Comparison of ENCODE assay signal across 9 mouse cellular contexts in the genomic region with DNA sequence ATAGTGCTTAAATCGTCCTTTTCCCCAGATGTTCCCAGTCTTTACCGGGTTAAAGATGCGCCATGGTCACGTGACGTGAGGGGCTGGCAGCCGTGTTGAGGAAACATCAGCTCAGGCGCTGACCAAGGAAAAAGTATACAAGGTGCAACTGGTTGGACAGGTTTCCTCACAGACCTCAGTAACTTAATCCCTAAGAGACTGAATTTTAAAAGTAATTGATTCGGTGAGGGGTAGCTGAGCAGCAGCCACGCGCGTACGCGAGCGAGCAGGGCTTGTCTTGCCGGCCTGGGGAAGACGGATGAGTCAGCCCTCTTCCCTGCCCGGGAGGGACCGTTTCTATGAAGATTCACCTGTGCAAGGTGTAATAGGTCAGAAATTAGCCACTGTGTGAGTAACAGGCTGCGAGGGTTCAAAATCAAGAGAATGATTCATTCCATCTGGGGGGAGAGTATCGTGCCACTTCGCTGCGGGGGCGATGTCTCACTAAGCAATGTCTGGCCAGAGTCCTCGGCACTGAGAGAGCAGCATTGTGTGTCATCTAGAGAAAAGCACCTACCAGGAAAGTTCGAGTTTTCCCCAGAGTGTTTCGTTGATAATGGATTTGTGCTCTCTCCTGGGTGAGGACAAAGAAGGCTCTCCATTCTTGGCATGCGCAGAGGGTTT. TPM values are rescaled to one million over a fixed set of nuclear protein-coding genes. Genes with fewer than 3 reads are reported as not detected.
DNase-seq lines count a peak whose midpoint lies in the region; ATAC-seq lines count a peak whose summit lies in the region.
"Had no signal": no experiment of that assay in that cellular context is flagged by ENCODE, and none has a peak within 500 bp of the region (broad histone marks: within the 10 kb centered on the region; RNA-seq: fewer than 3 reads in every experiment).

No protein-coding gene starts in this region.

- H3K4me3 ChIP-seq in hindbrain, embryonic 10.5 days, result peak overlapping the region; percentile 47
- peak overlapping the region; percentile 25 for H3K4me3 ChIP-seq in limb, embryonic 13.5 days
- H3K4me3 ChIP-seq in neural tube, embryonic 14.5 days (ENCODE audit: low read depth, low read length), result peak overlapping the region; percentile 22

- H3K27ac ChIP-seq in hindbrain, embryonic 10.5 days, result peak overlapping the region; percentile 79
- no peak overlapping the region for H3K27ac ChIP-seq in limb, embryonic 13.5 days
- no peak overlapping the region for H3K27ac ChIP-seq in neural tube, embryonic 14.5 days (ENCODE audit: low read depth, low read length)

- intact Hi-C loops in heart, postnatal 10 days (cut with DNase I), result loop anchor here (10.0 kb wide), 1 partner anchor 335 kb away; no protein-coding TSS in a partner anchor

- H3K27me3 ChIP-seq in hindbrain, embryonic 10.5 days (ENCODE audit: insufficient read depth, poor library complexity, severe bottlenecking), result no peaks in the 10 kb centered on the region; the same call in 1 of the 2 replicates
- no peaks in the 10 kb centered on the region for H3K27me3 ChIP-seq in limb, embryonic 13.5 days
- no peaks in the 10 kb centered on the region for H3K27me3 ChIP-seq in neural tube, embryonic 14.5 days (ENCODE audit: control insufficient read depth, insufficient read depth, low read length)
- H3K27me3 ChIP-seq: CH12.LX had no signal

- WGBS in hindbrain, embryonic 10.5 days, result 37% methylated on average over 27 of the region's 27 CpGs
- 33% methylated on average over 27 of the region's 27 CpGs for WGBS in limb, embryonic 13.5 days
- 37% methylated on average over 27 of the region's 27 CpGs for WGBS in neural tube, embryonic 14.5 days

- no peak for ATAC-seq in limb, embryonic 13.5 days (ENCODE audit: low FRiP score, low read depth)
- no peak for ATAC-seq in neural tube, embryonic 14.5 days (ENCODE audit: low read depth)

- H3K9ac ChIP-seq in limb, embryonic 13.5 days, result peak overlapping the region; percentile 43; the same call in 1 of the 2 replicates
- 0 out of 2 replicates have a peak overlapping the region, but pooled peaks have one; percentile 33 for H3K9ac ChIP-seq in neural tube, embryonic 14.5 days (replicated peaks; ENCODE audit: low read depth, low read length)

- H3K36me3 ChIP-seq in hindbrain, embryonic 10.5 days, result no peaks in the 10 kb centered on the region
- H3K36me3 ChIP-seq in limb, embryonic 13.5 days, result no peaks in the 10 kb centered on the region
- no peaks in the 10 kb centered on the region for H3K36me3 ChIP-seq in neural tube, embryonic 14.5 days (ENCODE audit: control insufficient read depth, insufficient read depth, low read length)

- DNase-seq in heart, adult 11 months, result peak; percentile 84
- DNase-seq in heart, postnatal 10 days, result no peak
- DNase-seq in brain, adult 2 months (ENCODE audit: low read depth, low spot score), result peak; percentile 69
- DNase-seq in hindbrain, embryonic 10.5 days (ENCODE audit: low spot score), result peak; percentile 31
- no peak for DNase-seq in spleen, adult 12 weeks (ENCODE audit: low spot score)
- DNase-seq in ovary, postnatal 14 days (ENCODE audit: low spot score), result no peak

- H3K4me2 ChIP-seq in limb, embryonic 13.5 days (replicated peaks), result peak overlapping the region; percentile 49
- H3K4me2 ChIP-seq in neural tube, embryonic 14.5 days (ENCODE audit: low read depth, low read length), result peak overlapping the region; percentile 41

- H3K4me1 ChIP-seq in hindbrain, embryonic 10.5 days (replicated peaks), result peaks cover 33% of the 10 kb centered on the region
- H3K4me1 ChIP-seq in limb, embryonic 13.5 days, result peaks cover 20% of the 10 kb centered on the region
- peaks cover 8% of the 10 kb centered on the region; the same call in 1 of the 2 replicates for H3K4me1 ChIP-seq in neural tube, embryonic 14.5 days (ENCODE audit: control insufficient read depth, insufficient read depth, low read length)

- H3K9me3 ChIP-seq in hindbrain, embryonic 10.5 days, result no peaks in the 10 kb centered on the region
- H3K9me3 ChIP-seq in limb, embryonic 13.5 days, result no peaks in the 10 kb centered on the region
- H3K9me3 ChIP-seq in neural tube, embryonic 14.5 days (ENCODE audit: control insufficient read depth, low read length), result no peaks in the 10 kb centered on the region

RNA-seq across cellular contexts. Expression of gene Epcam, which starts 26.1 kb away (rescaled TPM):
- total RNA-seq in heart, postnatal 10 days (2021), result not detected
- 20.9 and 48.1 TPM in 2 replicates for polyA plus RNA-seq in hindbrain, embryonic 10.5 days (2016; fragmentation: Nextera tagmentation; extraction: Ambion mirVana)
- polyA plus RNA-seq in limb, embryonic 13.5 days (2015; fragmentation: Nextera tagmentation; extraction: Ambion mirVana), result 54.6 and 61.8 TPM in 2 replicates
- polyA plus RNA-seq in neural tube, embryonic 14.5 days (2014; fragmentation: Nextera tagmentation; extraction: Ambion mirVana), result 3.7 and 5.1 TPM in 2 replicates

Comparison
In these comparisons a context has a peak if more than half of its experiments do, and no peak if none do; other contexts are left out.
1. DNase-seq: peak in heart, adult 11 months (single experiment), brain, adult 2 months (single experiment) and hindbrain, embryonic 10.5 days (single experiment); none in heart, postnatal 10 days (0 of 2), spleen, adult 12 weeks (single experiment) and ovary, postnatal 14 days (single experiment).
2. Peak in every context shown above with its lines, with median percentiles within 50 percentile points of each other: H3K4me3 ChIP-seq.